Mouse (Mus musculus) kidney, embryonic 16.5 days (tissue): ENCODE results near the gene Slc22a20. TPM values are rescaled to one million over a fixed set of nuclear protein-coding genes. Genes with fewer than 3 reads are reported as not detected.

Experiments used
- ATAC-seq: fragments of 200-750 bp; cut with Nextera tagmentation; 2 replicates; pipeline ENCODE4 v1.8.0; 2017; ENCODE audit warnings: moderate TSS enrichment; ENCODE audit not compliant: low FRiP score, low TSS enrichment
- H3K27ac ChIP-seq: fragments of 300-500 bp; sonication (generic); 2 replicates; pipeline ENCODE4 v1.5.1; 2014; ENCODE audit warnings: low read length
- H3K27me3 ChIP-seq: fragments of 300-500 bp; sonication (generic); 2 replicates; pipeline ENCODE4 v1.6.1; 2014; ENCODE audit warnings: low read length, control low read depth, mixed read lengths; ENCODE audit not compliant: insufficient read depth
- H3K36me3 ChIP-seq: fragments of 300-500 bp; sonication (generic); 2 replicates; pipeline ENCODE4 v1.6.1; 2014; ENCODE audit warnings: low read length, control low read depth, mixed read lengths; ENCODE audit not compliant: insufficient read depth
- H3K4me1 ChIP-seq: fragments of 300-500 bp; sonication (generic); 2 replicates; pipeline ENCODE4 v1.6.1; 2014; ENCODE audit warnings: low read length, control low read depth, mixed read lengths; ENCODE audit not compliant: insufficient read depth
- H3K4me2 ChIP-seq: fragments of 300-500 bp; sonication (generic); replicated peaks from 2 replicates; pipeline ENCODE4 v1.6.1; 2014; ENCODE audit warnings: low read depth, low read length
- H3K4me3 ChIP-seq: fragments of 300-500 bp; sonication (generic); 2 replicates; pipeline ENCODE4 v1.5.1; 2014; ENCODE audit warnings: mild to moderate bottlenecking, low read length
- H3K9ac ChIP-seq: fragments of 300-500 bp; sonication (generic); replicated peaks from 2 replicates; pipeline ENCODE4 v1.6.1; 2014; ENCODE audit warnings: low read length
- H3K9me3 ChIP-seq: fragments of 300-500 bp; sonication (generic); 2 replicates; pipeline ENCODE4 v1.6.1; 2016; ENCODE audit warnings: low read length, control low read depth
- WGBS: fragments of 180-500 bp; shearing (Covaris S2); extraction: QIAGEN DNeasy Blood & Tissue Kit; methylation state at CpG from one replicate; pipeline ENCODE4 v1.1.7; 2014; 5-methylcytosine and 5-hydroxymethylcytosine counted together
- polyA plus RNA-seq: library from polyadenylated mRNA; unstranded; fragments of >200 nt; fragmentation: Nextera tagmentation; extraction: Ambion mirVana; gene quantifications from 2 replicates; pipeline ENCODE4 v1.2.1, GENCODE M21; 2015

The Slc22a20 gene
- polyA plus RNA-seq, 1 experiment from 2014 or later = not detected

DNA sequence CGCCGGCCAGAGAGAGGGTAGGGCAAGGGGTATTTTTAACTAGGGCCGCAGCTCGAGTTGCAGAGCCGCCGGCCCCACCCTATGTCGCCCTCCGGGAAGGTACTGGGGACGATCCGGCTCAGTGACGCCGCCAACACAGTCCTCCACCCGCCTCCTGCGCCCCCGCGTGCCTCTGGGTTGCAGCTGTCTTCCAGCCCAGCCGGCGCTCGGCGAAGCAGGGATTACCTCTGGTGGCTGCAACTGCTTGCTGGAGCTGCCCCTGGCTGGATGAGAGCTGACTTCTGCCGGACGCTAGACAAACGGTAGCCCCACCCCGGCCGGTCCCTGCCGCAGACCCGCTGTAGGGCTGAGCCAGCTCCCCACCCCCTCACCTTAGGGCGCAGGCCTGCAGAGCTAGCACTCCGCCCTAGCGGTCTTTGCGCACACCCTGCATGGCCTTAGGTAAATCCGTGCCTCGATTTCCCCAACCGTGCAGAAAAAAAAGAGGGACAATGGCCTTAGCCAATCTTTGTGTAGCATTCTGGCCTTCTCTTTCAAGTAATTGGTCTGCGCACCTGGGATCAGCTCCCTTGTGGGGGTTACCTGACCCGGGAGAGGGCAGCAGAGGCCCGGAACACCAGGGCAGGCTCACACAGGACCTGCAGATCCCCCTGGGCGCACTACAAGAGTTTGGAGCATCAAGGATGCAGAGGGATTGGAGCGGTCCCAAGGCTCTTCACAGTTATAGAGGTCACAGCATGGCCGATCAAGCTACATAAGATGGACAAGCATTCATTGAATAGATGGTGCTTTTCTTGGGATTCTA is 29.8 kb upstream of the Slc22a20 start, which contains the start of gene Capn1:
Capn1 (minus strand) TSS at position 387 of the 805 bp plus-strand sequence.
- peak within 1 kb of the TSS; percentile 53 for H3K4me3 ChIP-seq
- H3K9ac ChIP-seq = peak within 1 kb of the TSS; percentile 58
- H3K27ac ChIP-seq = peak within 1 kb of the TSS; percentile 65
- H3K27me3 ChIP-seq = no peaks in the 10 kb centered on the region
- WGBS = 2% methylated on average over 40 of the region's 40 CpGs
- peak within 1 kb of the TSS; percentile 77 for H3K4me2 ChIP-seq
- H3K4me1 ChIP-seq = peaks cover 16% of the 10 kb centered on the region
- ATAC-seq = peak; percentile 82
- no peaks in the 10 kb centered on the region for H3K36me3 ChIP-seq
- no peaks in the 10 kb centered on the region for H3K9me3 ChIP-seq

DNA sequence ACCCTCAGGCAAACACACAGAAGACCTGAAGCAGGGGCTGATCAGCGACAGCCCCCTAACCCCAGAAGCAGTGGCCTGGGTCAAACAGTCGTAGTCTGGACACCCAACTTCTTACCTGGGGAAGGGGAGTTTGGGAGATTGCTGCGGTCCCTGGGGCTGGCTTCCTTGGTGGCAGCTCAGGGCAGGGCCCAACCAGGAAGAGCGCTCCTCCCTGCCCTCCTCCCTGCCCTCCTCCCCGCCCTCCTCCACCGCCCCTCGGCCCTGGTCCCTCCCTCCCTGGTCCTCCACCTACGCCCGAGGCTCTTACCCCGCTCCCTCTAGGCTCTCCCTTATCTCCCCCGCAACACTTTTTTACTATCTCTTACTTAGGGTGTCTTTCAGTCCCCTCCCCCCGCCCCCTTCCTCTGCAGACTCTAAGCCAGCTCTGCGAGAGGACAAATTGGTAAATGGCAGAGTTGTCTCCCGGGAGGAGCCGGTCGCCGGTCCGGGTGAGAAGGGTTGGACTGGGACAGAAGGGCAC is 29.1 kb upstream of the Slc22a20 start:
- Histone ChIP-seq H3K4me1 (peaks cover 16% of the 10 kb centered on the region), H3K9me3 (no peaks in the 10 kb centered on the region), H3K27ac (peak overlapping the region; percentile 65), H3K4me3 (peak overlapping the region; percentile 53), H3K36me3 (no peaks in the 10 kb centered on the region), H3K27me3 (no peaks in the 10 kb centered on the region), H3K4me2 (peak overlapping the region; percentile 77), H3K9ac (peak overlapping the region; percentile 58)
- ATAC-seq = peak; percentile 79
- WGBS = under 1% methylated on average over 18 of the region's 18 CpGs

DNA sequence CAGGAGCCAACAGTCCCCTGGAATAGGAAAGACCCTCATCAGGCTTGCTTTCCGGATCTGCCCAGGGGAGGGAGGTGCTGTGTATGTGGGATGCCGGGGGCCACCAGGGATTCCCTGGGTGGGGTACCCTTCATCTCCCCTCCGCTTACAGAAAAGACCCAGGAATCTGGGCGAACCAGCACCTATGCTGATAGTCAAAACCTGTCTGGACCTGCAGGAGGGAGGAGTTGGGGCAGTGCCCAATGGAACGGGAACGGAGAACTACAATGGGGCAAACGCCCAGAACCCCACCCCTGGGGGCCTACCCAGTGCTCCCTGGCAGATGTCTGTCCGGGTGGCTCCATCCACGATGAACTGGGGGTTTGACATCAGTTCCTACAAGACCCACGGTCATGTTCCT is 27.7 kb upstream of the Slc22a20 start:
- Histone ChIP-seq H3K27me3 (no peaks in the 10 kb centered on the region), H3K36me3 (0 out of 2 replicates have a peak, but pooled peaks cover 3% of the 10 kb centered on the region), H3K9me3 (no peaks in the 10 kb centered on the region), H3K4me1 (peaks cover 16% of the 10 kb centered on the region), H3K9ac (no peak overlapping the region), H3K4me3 (no peak overlapping the region), H3K4me2 (no peak overlapping the region), H3K27ac (no peak overlapping the region)
- no peak for ATAC-seq
- 93% methylated on average over 10 of the region's 10 CpGs for WGBS

DNA sequence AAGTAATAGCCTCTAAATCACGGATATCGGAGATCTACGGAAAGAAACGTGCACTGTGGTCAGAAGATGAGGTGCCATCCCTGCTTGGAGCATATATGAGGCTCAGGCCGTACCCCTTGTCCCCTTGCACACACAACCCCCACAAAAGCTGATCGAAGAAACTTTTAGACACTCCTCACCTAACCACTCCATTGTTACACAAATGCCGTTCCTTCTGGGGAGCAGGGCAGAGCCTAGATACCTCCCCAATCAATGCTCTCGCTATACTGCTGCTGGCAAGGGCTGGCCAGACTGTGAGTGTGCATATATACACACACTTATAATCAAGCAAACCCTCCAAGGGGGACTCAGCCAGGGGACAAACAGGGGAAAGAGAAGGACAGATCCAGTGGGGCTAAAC is 23.2 kb upstream of the Slc22a20 start:
- no peaks in the 10 kb centered on the region for H3K27me3 ChIP-seq
- ATAC-seq = no peak

DNA sequence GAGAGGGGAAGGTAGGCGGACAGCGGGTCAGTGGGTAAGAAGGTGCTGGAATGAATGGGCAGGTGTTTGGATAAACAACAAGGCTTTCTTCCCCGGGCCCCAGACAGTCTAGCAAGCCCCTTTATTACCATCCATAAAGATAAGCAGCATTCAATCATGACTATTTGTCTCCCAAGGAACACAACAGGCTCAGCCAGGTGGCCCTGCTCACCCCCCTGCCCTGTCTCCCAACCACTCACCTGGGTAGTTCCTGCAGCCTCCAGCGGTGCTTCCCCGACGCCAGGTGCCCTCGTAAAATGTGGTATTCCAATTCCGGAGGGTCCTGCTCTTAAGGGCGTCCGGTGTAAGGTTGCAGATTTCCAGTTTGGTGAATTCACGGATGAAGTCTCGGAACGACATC is 21.1 kb upstream of the Slc22a20 start:
- H3K36me3 ChIP-seq = 0 out of 2 replicates have a peak, but pooled peaks cover 4% of the 10 kb centered on the region
- H3K4me1 ChIP-seq = no peaks in the 10 kb centered on the region
- no peak overlapping the region for H3K4me3 ChIP-seq
- ATAC-seq = no peak
- no peaks in the 10 kb centered on the region for H3K27me3 ChIP-seq
- H3K9ac ChIP-seq = no peak overlapping the region
- no peak overlapping the region for H3K4me2 ChIP-seq
- H3K9me3 ChIP-seq = no peaks in the 10 kb centered on the region
- 40% methylated on average over 13 of the region's 13 CpGs for WGBS
- H3K27ac ChIP-seq = no peak overlapping the region

More for the DNA sequence above, 23.2 kb upstream of the Slc22a20 start:
- WGBS = 82% methylated on average over 8 of the region's 8 CpGs
- H3K4me3 ChIP-seq = no peak overlapping the region
- H3K9me3 ChIP-seq = no peaks in the 10 kb centered on the region
- no peak overlapping the region for H3K9ac ChIP-seq
- 0 out of 2 replicates have a peak, but pooled peaks cover 4% of the 10 kb centered on the region for H3K36me3 ChIP-seq
- H3K27ac ChIP-seq = no peak overlapping the region
- H3K4me2 ChIP-seq = no peak overlapping the region
- no peaks in the 10 kb centered on the region; the same call in 1 of the 2 replicates for H3K4me1 ChIP-seq

DNA sequence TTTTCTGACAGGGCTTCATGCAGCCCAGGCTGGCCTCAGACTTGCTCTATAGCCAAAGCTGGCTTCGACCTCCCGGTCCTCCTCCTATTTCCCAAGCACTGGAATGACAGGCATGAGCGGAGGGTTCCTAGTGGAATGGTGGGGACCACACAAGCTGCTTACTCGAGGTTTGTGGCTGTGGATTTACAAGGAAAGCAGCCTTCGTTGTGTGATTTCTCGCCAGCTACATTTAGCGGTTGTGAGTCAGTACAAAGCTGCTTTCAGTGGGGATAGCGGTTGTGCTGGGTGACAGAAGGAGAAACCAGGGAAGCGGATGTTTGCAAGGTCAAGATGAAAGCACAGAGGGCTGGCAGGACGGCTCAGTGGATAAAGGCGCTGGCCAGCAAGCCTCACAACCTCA is 19.6 kb upstream of the Slc22a20 start:
- Histone ChIP-seq H3K36me3 (0 out of 2 replicates have a peak, but pooled peaks cover 4% of the 10 kb centered on the region), H3K9me3 (no peaks in the 10 kb centered on the region), H3K4me1 (no peaks in the 10 kb centered on the region), H3K4me3 (no peak overlapping the region), H3K4me2 (no peak overlapping the region), H3K9ac (no peak overlapping the region), H3K27ac (0 out of 2 replicates have a peak overlapping the region, but pooled peaks have one; percentile 18), H3K27me3 (no peaks in the 10 kb centered on the region)
- ATAC-seq = no peak
- WGBS = 58% methylated on average over 11 of the region's 11 CpGs

DNA sequence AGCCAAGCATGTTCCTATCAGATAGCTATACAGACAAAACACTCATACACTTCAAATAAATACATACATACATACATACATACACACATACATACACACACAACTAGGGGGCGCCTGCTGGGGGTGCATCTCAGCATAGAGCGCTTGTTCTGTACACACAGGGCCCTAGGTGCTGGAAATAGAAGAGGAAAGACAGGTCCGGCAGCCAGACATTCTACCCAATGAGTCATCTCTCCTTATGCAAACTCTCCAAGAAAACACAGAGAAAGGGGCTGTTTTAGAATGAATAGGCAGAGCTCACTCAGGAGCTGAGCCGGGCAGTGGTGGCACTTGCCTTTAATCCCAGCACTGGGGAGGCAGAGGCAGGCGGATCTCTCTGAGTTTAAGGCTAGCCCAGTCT is 14.0 kb upstream of the Slc22a20 start:
- H3K36me3 ChIP-seq = no peaks in the 10 kb centered on the region
- no peak overlapping the region for H3K4me2 ChIP-seq
- ATAC-seq = no peak
- H3K4me3 ChIP-seq = no peak overlapping the region
- H3K4me1 ChIP-seq = no peaks in the 10 kb centered on the region
- no peak overlapping the region for H3K9ac ChIP-seq
- WGBS = 85% methylated on average over 5 of the region's 5 CpGs
- H3K27me3 ChIP-seq = no peaks in the 10 kb centered on the region
- H3K9me3 ChIP-seq = no peaks in the 10 kb centered on the region
- no peak overlapping the region for H3K27ac ChIP-seq

DNA sequence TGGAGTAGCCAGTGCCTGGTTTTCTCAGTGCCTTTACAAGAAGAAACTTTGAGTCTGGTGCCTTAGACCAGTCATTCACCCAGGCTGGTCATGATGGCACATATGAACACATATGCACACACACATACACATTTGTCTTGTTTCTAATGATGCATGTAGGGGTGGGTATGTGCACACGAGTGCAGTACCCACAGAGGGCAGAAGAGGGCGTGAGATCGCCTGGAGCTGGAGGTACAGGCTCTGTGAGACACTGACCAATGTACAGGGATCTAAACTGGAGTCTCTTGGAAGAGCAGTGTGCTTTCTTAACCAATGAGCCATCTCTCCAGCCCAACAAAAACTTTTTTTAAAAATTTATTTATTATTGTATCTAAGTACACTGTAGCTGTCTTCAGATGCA is 12.2 kb upstream of the Slc22a20 start:
- Histone ChIP-seq H3K27ac (no peak overlapping the region), H3K9me3 (no peaks in the 10 kb centered on the region), H3K4me3 (no peak overlapping the region), H3K9ac (no peak overlapping the region), H3K4me2 (no peak overlapping the region), H3K4me1 (no peaks in the 10 kb centered on the region), H3K36me3 (no peaks in the 10 kb centered on the region), H3K27me3 (no peaks in the 10 kb centered on the region)
- no peak for ATAC-seq
- WGBS = 70% methylated on average over 3 of the region's 3 CpGs

DNA sequence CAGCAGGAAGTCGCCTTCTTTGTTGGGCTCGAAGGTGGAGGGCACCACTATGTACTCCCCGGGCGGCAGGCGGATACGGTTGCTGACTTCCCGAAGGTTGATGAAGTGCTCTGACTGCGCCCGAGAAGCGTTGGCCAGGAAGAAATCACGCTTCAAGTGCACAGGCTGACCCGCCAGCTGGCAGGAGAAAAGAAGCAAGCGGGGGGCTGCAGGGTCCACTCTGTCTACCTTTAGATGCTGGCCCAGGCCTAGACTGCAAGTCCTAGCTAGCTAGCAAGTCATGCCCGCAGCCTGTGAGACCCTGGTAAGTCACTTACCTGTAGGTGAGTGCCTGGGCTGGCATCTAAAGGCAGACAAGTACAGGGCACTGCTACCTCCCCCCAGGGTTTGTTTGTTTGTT is 8.8 kb upstream of the Slc22a20 start:
- Histone ChIP-seq H3K4me3 (no peak overlapping the region), H3K27me3 (no peaks in the 10 kb centered on the region), H3K4me1 (no peaks in the 10 kb centered on the region), H3K36me3 (0 out of 2 replicates have a peak, but pooled peaks cover 3% of the 10 kb centered on the region), H3K27ac (no peak overlapping the region), H3K9me3 (no peaks in the 10 kb centered on the region), H3K9ac (0 out of 2 replicates have a peak overlapping the region, but pooled peaks have one; percentile 35), H3K4me2 (no peak overlapping the region)
- no peak for ATAC-seq
- WGBS = 68% methylated on average over 14 of the region's 14 CpGs

DNA sequence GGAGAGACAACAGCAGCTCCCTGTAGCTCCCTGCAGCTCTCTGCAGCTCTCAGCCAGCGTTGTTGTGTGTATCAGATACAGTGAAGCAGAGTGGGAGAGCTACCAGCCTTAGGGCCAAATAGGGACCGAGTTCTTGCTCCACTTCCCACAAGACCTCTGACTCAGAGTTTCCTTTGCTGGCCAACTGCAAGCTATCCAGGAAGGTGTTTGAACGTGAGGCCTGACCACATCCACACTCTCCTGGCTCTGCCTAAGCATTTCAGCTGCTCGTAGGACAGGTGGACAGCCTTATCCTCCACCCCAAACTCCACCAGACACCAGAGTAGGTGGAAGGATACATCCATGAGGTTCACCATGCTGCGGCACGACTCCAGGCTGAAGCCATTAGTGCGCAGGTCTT is 6.1 kb upstream of the Slc22a20 start:
- Histone ChIP-seq H3K4me1 (peaks cover 11% of the 10 kb centered on the region), H3K4me3 (no peak overlapping the region), H3K4me2 (no peak overlapping the region), H3K9me3 (no peaks in the 10 kb centered on the region), H3K9ac (no peak overlapping the region), H3K27ac (no peak overlapping the region), H3K36me3 (0 out of 2 replicates have a peak, but pooled peaks cover 3% of the 10 kb centered on the region), H3K27me3 (no peaks in the 10 kb centered on the region)
- 79% methylated on average over 7 of the region's 7 CpGs for WGBS
- ATAC-seq = no peak
